Mouse (Mus musculus) embryonic fibroblast, embryonic 13.5 days (primary cell): Measurements from ENCODE around the gene Trhr2.

Experiments
- CTCF ChIP-seq: IDR thresholded peaks from 2 replicates; pipeline ENCODE4 v1.5.1; 2011; ENCODE audit warnings: mild to moderate bottlenecking, control low read depth, low read length, moderate library complexity, borderline replicate concordance; ENCODE audit not compliant: insufficient read depth
- POLR2A ChIP-seq: IDR thresholded peaks from 2 replicates; pipeline ENCODE4 v1.6.1; 2011; ENCODE audit warnings: low read depth, mild to moderate bottlenecking, control low read depth, low read length, moderate library complexity

GRCm38 (mm10) chr8:122343341-122343740, 17.2 kb downstream of the Trhr2 start:
- TF ChIP-seq POLR2A, result no peak
- no peak for TF ChIP-seq CTCF
